Mouse (Mus musculus): ENCODE data around the gene Ppp2r3a. TPM values are rescaled to one million over a fixed set of nuclear protein-coding genes. Genes with fewer than 3 reads are reported as not detected.

Ppp2r3a gene
- polyA plus RNA-seq, 1 experiment from 2014 or later = 11.5 TPM

- H3K4me1 ChIP-seq = no peaks in the 10 kb centered on the region
- 80% methylated on average over 8 of the region's 8 CpGs for WGBS
- H3K36me3 ChIP-seq = no peaks in the 10 kb centered on the region
- no peaks in the 10 kb centered on the region for H3K9me3 ChIP-seq
- no peak for ATAC-seq (ENCODE audit: insufficient read depth, low FRiP score, low read depth)
- H3K9ac ChIP-seq = no peak overlapping the region
- no peak overlapping the region for H3K27ac ChIP-seq
- H3K4me3 ChIP-seq (replicated peaks) = no peak overlapping the region
- no peaks in the 10 kb centered on the region for H3K27me3 ChIP-seq (replicated peaks)
- no peak overlapping the region for H3K4me2 ChIP-seq
These were observed 137.3 kb downstream of the Ppp2r3a start for GRCm38 (mm10) chr9:101114182-101114884.

- no peaks in the 10 kb centered on the region for H3K4me1 ChIP-seq
- 63% methylated on average over 4 of the region's 4 CpGs for WGBS
- ATAC-seq (ENCODE audit: insufficient read depth, low FRiP score, low read depth) = no peak
- no peak overlapping the region for H3K27ac ChIP-seq
- no peaks in the 10 kb centered on the region for H3K27me3 ChIP-seq (replicated peaks)
- H3K4me2 ChIP-seq = no peak overlapping the region
- H3K9ac ChIP-seq = no peak overlapping the region
- no peaks in the 10 kb centered on the region for H3K36me3 ChIP-seq
- no peaks in the 10 kb centered on the region for H3K9me3 ChIP-seq
- H3K4me3 ChIP-seq (replicated peaks) = no peak overlapping the region
These were observed 138.3 kb downstream of the Ppp2r3a start for GRCm38 (mm10) chr9:101113317-101113716.

- Histone ChIP-seq H3K27ac (no peak overlapping the region), H3K27me3 (replicated peaks) (no peaks in the 10 kb centered on the region), H3K36me3 (no peaks in the 10 kb centered on the region), H3K4me2 (no peak overlapping the region), H3K9ac (no peak overlapping the region), H3K4me1 (no peaks in the 10 kb centered on the region), H3K9me3 (no peaks in the 10 kb centered on the region), H3K4me3 (replicated peaks) (no peak overlapping the region)
- no peak for ATAC-seq (ENCODE audit: insufficient read depth, low FRiP score, low read depth)
- WGBS = 16% methylated on average over 3 of the region's 3 CpGs
These were observed 141.6 kb downstream of the Ppp2r3a start for GRCm38 (mm10) chr9:101110013-101110412.

GRCm38 (mm10) chr9:101107386-101107785 is 144.2 kb downstream of the Ppp2r3a start:
- no peak overlapping the region for H3K9ac ChIP-seq
- no peak overlapping the region for H3K4me3 ChIP-seq (replicated peaks)
- no peaks in the 10 kb centered on the region for H3K9me3 ChIP-seq
- no peak overlapping the region for H3K4me2 ChIP-seq
- ATAC-seq (ENCODE audit: insufficient read depth, low FRiP score, low read depth) = no peak
- peaks cover 3% of the 10 kb centered on the region; the same call in 1 of the 2 replicates for H3K36me3 ChIP-seq
- WGBS = 83% methylated on average over 3 of the region's 3 CpGs
- H3K4me1 ChIP-seq = no peaks in the 10 kb centered on the region
- no peak overlapping the region for H3K27ac ChIP-seq
- H3K27me3 ChIP-seq (replicated peaks) = no peaks in the 10 kb centered on the region

- Histone ChIP-seq H3K9ac (no peak overlapping the region), H3K27ac (no peak overlapping the region), H3K9me3 (no peaks in the 10 kb centered on the region), H3K27me3 (replicated peaks) (no peaks in the 10 kb centered on the region), H3K4me3 (replicated peaks) (no peak overlapping the region), H3K4me2 (no peak overlapping the region), H3K4me1 (no peaks in the 10 kb centered on the region), H3K36me3 (peaks cover 13% of the 10 kb centered on the region)
- 92% methylated on average over 6 of the region's 6 CpGs for WGBS
- ATAC-seq (ENCODE audit: insufficient read depth, low FRiP score, low read depth) = no peak
These were observed 145.9 kb downstream of the Ppp2r3a start for GRCm38 (mm10) chr9:101105735-101106134.

- H3K4me3 ChIP-seq (replicated peaks) = no peak overlapping the region
- H3K36me3 ChIP-seq = peaks cover 17% of the 10 kb centered on the region
- no peak overlapping the region for H3K4me2 ChIP-seq
- 81% methylated on average over 11 of the region's 11 CpGs for WGBS
- no peaks in the 10 kb centered on the region for H3K9me3 ChIP-seq
- H3K27ac ChIP-seq = no peak overlapping the region
- H3K9ac ChIP-seq = no peak overlapping the region
- H3K27me3 ChIP-seq (replicated peaks) = no peaks in the 10 kb centered on the region
- H3K4me1 ChIP-seq = no peaks in the 10 kb centered on the region
- ATAC-seq (ENCODE audit: insufficient read depth, low FRiP score, low read depth) = no peak
These were observed 146.7 kb downstream of the Ppp2r3a start for GRCm38 (mm10) chr9:101104931-101105330.

- H3K27ac ChIP-seq = no peak overlapping the region
- H3K4me2 ChIP-seq = no peak overlapping the region
- WGBS = 89% methylated on average over 3 of the region's 3 CpGs
- no peaks in the 10 kb centered on the region for H3K9me3 ChIP-seq
- no peak overlapping the region for H3K9ac ChIP-seq
- ATAC-seq (ENCODE audit: insufficient read depth, low FRiP score, low read depth) = no peak
- no peak overlapping the region for H3K4me3 ChIP-seq (replicated peaks)
- peaks cover 20% of the 10 kb centered on the region for H3K36me3 ChIP-seq
- no peaks in the 10 kb centered on the region for H3K27me3 ChIP-seq (replicated peaks)
- H3K4me1 ChIP-seq = no peaks in the 10 kb centered on the region
These were observed 149.3 kb downstream of the Ppp2r3a start for GRCm38 (mm10) chr9:101102288-101102687.

GRCm38 (mm10) chr9:101101547-101101946 is 150.0 kb downstream of the Ppp2r3a start:
- Histone ChIP-seq H3K4me2 (no peak overlapping the region), H3K36me3 (peaks cover 20% of the 10 kb centered on the region), H3K9me3 (no peaks in the 10 kb centered on the region), H3K4me1 (no peaks in the 10 kb centered on the region), H3K27me3 (replicated peaks) (no peaks in the 10 kb centered on the region), H3K4me3 (replicated peaks) (no peak overlapping the region), H3K9ac (no peak overlapping the region), H3K27ac (no peak overlapping the region)
- 91% methylated on average over 8 of the region's 8 CpGs for WGBS
- no peak for ATAC-seq (ENCODE audit: insufficient read depth, low FRiP score, low read depth)

GRCm38 (mm10) chr9:101100163-101100562 is 151.4 kb downstream of the Ppp2r3a start:
- H3K27ac ChIP-seq = no peak overlapping the region
- H3K4me1 ChIP-seq = no peaks in the 10 kb centered on the region
- H3K36me3 ChIP-seq = peaks cover 20% of the 10 kb centered on the region
- no peak overlapping the region for H3K9ac ChIP-seq
- no peaks in the 10 kb centered on the region for H3K27me3 ChIP-seq (replicated peaks)
- no peak overlapping the region for H3K4me2 ChIP-seq
- H3K4me3 ChIP-seq (replicated peaks) = no peak overlapping the region
- ATAC-seq (ENCODE audit: insufficient read depth, low FRiP score, low read depth) = no peak
- no peaks in the 10 kb centered on the region for H3K9me3 ChIP-seq
- 78% methylated on average over 3 of the region's 3 CpGs for WGBS

GRCm38 (mm10) chr9:101099445-101099844 is 152.2 kb downstream of the Ppp2r3a start:
- Histone ChIP-seq H3K4me2 (no peak overlapping the region), H3K4me1 (no peaks in the 10 kb centered on the region), H3K27ac (no peak overlapping the region), H3K9ac (no peak overlapping the region), H3K4me3 (replicated peaks) (no peak overlapping the region), H3K27me3 (replicated peaks) (no peaks in the 10 kb centered on the region), H3K36me3 (peaks cover 17% of the 10 kb centered on the region), H3K9me3 (no peaks in the 10 kb centered on the region)
- ATAC-seq (ENCODE audit: insufficient read depth, low FRiP score, low read depth) = no peak
- 65% methylated on average over 6 of the region's 6 CpGs for WGBS

- 82% methylated on average over 1 of the region's 1 CpGs for WGBS
- Histone ChIP-seq H3K4me3 (replicated peaks) (no peak overlapping the region), H3K9ac (no peak overlapping the region), H3K4me2 (no peak overlapping the region), H3K27me3 (replicated peaks) (no peaks in the 10 kb centered on the region), H3K9me3 (no peaks in the 10 kb centered on the region), H3K27ac (no peak overlapping the region), H3K36me3 (peaks cover 17% of the 10 kb centered on the region), H3K4me1 (no peaks in the 10 kb centered on the region)
- ATAC-seq (ENCODE audit: insufficient read depth, low FRiP score, low read depth) = no peak
These were observed 154.1 kb downstream of the Ppp2r3a start for GRCm38 (mm10) chr9:101097542-101097941.

GRCm38 (mm10) chr9:101096461-101096860 is 155.1 kb downstream of the Ppp2r3a start:
- Histone ChIP-seq H3K4me2 (no peak overlapping the region), H3K27me3 (replicated peaks) (no peaks in the 10 kb centered on the region), H3K4me1 (no peaks in the 10 kb centered on the region), H3K4me3 (replicated peaks) (no peak overlapping the region), H3K27ac (no peak overlapping the region), H3K9me3 (no peaks in the 10 kb centered on the region), H3K9ac (no peak overlapping the region), H3K36me3 (peaks cover 12% of the 10 kb centered on the region; the same call in 1 of the 2 replicates)
- 95% methylated on average over 3 of the region's 3 CpGs for WGBS
- ATAC-seq (ENCODE audit: insufficient read depth, low FRiP score, low read depth) = no peak

GRCm38 (mm10) chr9:101095425-101095824 is 156.2 kb downstream of the Ppp2r3a start:
- WGBS = 97% methylated on average over 4 of the region's 4 CpGs
- Histone ChIP-seq H3K36me3 (peaks cover 4% of the 10 kb centered on the region; the same call in 1 of the 2 replicates), H3K4me1 (no peaks in the 10 kb centered on the region), H3K9me3 (no peaks in the 10 kb centered on the region), H3K4me2 (no peak overlapping the region), H3K4me3 (replicated peaks) (no peak overlapping the region), H3K27ac (no peak overlapping the region), H3K9ac (no peak overlapping the region), H3K27me3 (replicated peaks) (no peaks in the 10 kb centered on the region)
- ATAC-seq (ENCODE audit: insufficient read depth, low FRiP score, low read depth) = no peak

Data from stomach, embryonic 15.5 days (tissue).